Comparison of ENCODE assay signal across 8 mouse cellular contexts in genomic region chr8:82863041-82863744, GRCm38 (mm10). TPM values are rescaled to one million over a fixed set of nuclear protein-coding genes. Genes with fewer than 3 reads are reported as not detected.
DNase-seq lines count a peak whose midpoint lies in the region; ATAC-seq lines count a peak whose summit lies in the region.

Gene Rnf150, plus strand, starts transcription at chr8:82863356.

- H3K9me3 ChIP-seq in intestine, embryonic 14.5 days (ENCODE audit: control insufficient read depth, low read length), result no peaks in the 10 kb centered on the region

- H3K4me1 ChIP-seq in intestine, embryonic 14.5 days (replicated peaks; ENCODE audit: control insufficient read depth, insufficient read depth, low read length), result peaks cover 10% of the 10 kb centered on the region; the same call in 1 of the 2 replicates

- peak within 1 kb of the TSS; percentile 65 for H3K4me3 ChIP-seq in intestine, embryonic 14.5 days (ENCODE audit: low read depth, low read length)

- intact Hi-C loops in gastrocnemius, postnatal 14 days (cut with DNase I; ENCODE audit: low total_unique reads), result loop anchor here (2.0 to 10.0 kb wide), 2 partner anchors 72 to 230 kb away; no protein-coding TSS in a partner anchor
- intact Hi-C loops in left cerebral cortex, postnatal 10 days (cut with DNase I), result loop anchor here (1.0 to 10.0 kb wide), 3 partner anchors 102 to 482 kb away; partner anchors contain the start of gene Mgat4d

- peak within 1 kb of the TSS; percentile 81 for H3K4me2 ChIP-seq in intestine, embryonic 14.5 days (ENCODE audit: low read length)

- no peaks in the 10 kb centered on the region for H3K36me3 ChIP-seq in intestine, embryonic 14.5 days (ENCODE audit: control insufficient read depth, insufficient read depth, low read length)

- DNase-seq in ZHBTc4 (ENCODE audit: low read depth, low spot score), result peak; percentile 84
- peak; percentile 72 to 87 for DNase-seq in cerebellum, postnatal 4 days (ENCODE audit: low spot score in 2 of 2)
- DNase-seq in gastrocnemius, postnatal 14 days, result peak; percentile 82
- DNase-seq in intestine, embryonic 14.5 days (ENCODE audit: low spot score), result peak; percentile 85
- DNase-seq in left cerebral cortex, postnatal 10 days (ENCODE audit: extremely low spot score in 1 of 2, low spot score in 2 of 2), result peak; percentile 78 to 83
- DNase-seq in right cerebral cortex, postnatal 10 days (ENCODE audit: low spot score in 2 of 2), result peak; percentile 90 to 92
- DNase-seq in urinary bladder, postnatal 36 days (ENCODE audit: low spot score in 2 of 2), result peak; percentile 81 to 86

- 1% methylated on average over 39 of the region's 39 CpGs for WGBS in intestine, embryonic 14.5 days

- H3K27me3 ChIP-seq in intestine, embryonic 14.5 days (replicated peaks; ENCODE audit: control insufficient read depth, insufficient read depth, low read length), result no peaks in the 10 kb centered on the region

- ATAC-seq in intestine, embryonic 14.5 days (replicated peaks; ENCODE audit: low FRiP score, low TSS enrichment, low read depth), result peak; percentile 78
- peak; percentile 88 for ATAC-seq in megakaryocyte progenitor cell, adult 5-6 weeks (replicated peaks; ENCODE audit: poor library complexity)

- H3K9ac ChIP-seq in intestine, embryonic 14.5 days (ENCODE audit: low read length), result peak within 1 kb of the TSS; percentile 80

- peak within 1 kb of the TSS; percentile 73 for H3K27ac ChIP-seq in intestine, embryonic 14.5 days (ENCODE audit: low read depth)

RNA-seq across cellular contexts. Expression of gene Rnf150, which starts in this region (rescaled TPM):
- total RNA-seq in gastrocnemius, postnatal 14 days (2021), result 10 to 100 TPM; 12.1 to 13.1 TPM
- 1.5 and 1.9 TPM in 2 replicates for polyA plus RNA-seq in intestine, embryonic 14.5 days (2014; fragmentation: Nextera tagmentation; extraction: Ambion mirVana)
- total RNA-seq in left cerebral cortex, postnatal 10 days (2021), result 10 to 100 TPM; 27.5 to 28.9 TPM
- 0.99 and 1.0 TPM in 2 replicates for total RNA-seq in megakaryocyte progenitor cell, adult 5-6 weeks (2015)
- 0.21 and 1.3 TPM in 2 replicates for total RNA-seq in megakaryocyte progenitor cell, adult 5-6 weeks (2017)

Comparison
In these comparisons a context has a peak if more than half of its experiments do, and no peak if none do; other contexts are left out.
1. Peak in every context shown above with its lines: DNase-seq, ATAC-seq, H3K4me3 ChIP-seq and H3K27ac ChIP-seq.
2. RNA of gene Rnf150 (total RNA-seq): 27.5 to 28.9 TPM in left cerebral cortex, postnatal 10 days and 12.1 to 13.1 TPM in gastrocnemius, postnatal 14 days; 0.21 to 1.3 TPM in megakaryocyte progenitor cell, adult 5-6 weeks; every median in the first group is over 4 times any median in the second.